Mouse (Mus musculus) cortical plate, adult 2 months (tissue): ENCODE measurements at regions not wholly inside any gene's neighbourhood (a gene's known extent, or its start where the extent isn't known, plus 50 kb on each side); places are given as distances from the start of the nearest gene placed in this dataset.

Experiments
- CTCF ChIP-seq: fragments of 200-500 bp; IDR thresholded peaks from 2 replicates; pipeline ENCODE4 v1.5.1; 2011; ENCODE audit warnings: mild to moderate bottlenecking, control low read depth, low read length; ENCODE audit not compliant: insufficient read depth; ENCODE audit errors: extremely low read depth
- POLR2A ChIP-seq: fragments of 200-500 bp; IDR thresholded peaks from 2 replicates; pipeline ENCODE4 v1.6.1; 2011; ENCODE audit warnings: mild to moderate bottlenecking, low read length, control low read depth; ENCODE audit not compliant: insufficient read depth; ENCODE audit errors: extremely low read depth

DNA sequence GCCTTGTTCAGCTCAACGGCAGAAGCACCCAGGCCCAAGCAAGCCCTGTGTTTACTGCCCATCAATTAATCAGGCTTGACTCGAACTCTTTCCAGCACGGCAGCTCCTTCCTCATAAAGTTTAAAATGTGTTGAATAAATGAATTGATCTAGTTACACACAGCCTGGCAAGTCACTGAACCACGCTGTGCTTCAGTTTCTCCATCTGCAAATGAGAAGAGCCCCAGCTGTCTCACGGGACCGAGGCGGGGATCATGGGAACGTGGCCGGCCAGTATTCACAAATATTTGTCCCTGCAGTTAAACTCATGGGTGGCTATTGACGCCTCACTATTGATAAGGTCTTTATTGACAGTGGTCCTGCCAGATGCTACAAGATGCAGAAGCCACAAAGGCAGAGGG is 237.9 kb downstream of the Qk start:
- TF ChIP-seq CTCF (no peak), POLR2A (no peak)
